Mouse (Mus musculus) C2C12 (cell line): ENCODE results near the gene AI837181. TPM values are rescaled to one million over a fixed set of nuclear protein-coding genes. Genes with fewer than 3 reads are reported as not detected.

Experiments
- H3K27me3 ChIP-seq: one replicate; pipeline ENCODE4 v1.6.1; 2011; ENCODE audit not compliant: control insufficient read depth, insufficient read depth, insufficient read length
- H3K36me3 ChIP-seq: one replicate; pipeline ENCODE4 v1.6.1; 2011; ENCODE audit not compliant: control insufficient read depth, insufficient read depth
- H3K4me3 ChIP-seq: one replicate; pipeline ENCODE4 v1.5.1; 2011; ENCODE audit warnings: mild to moderate bottlenecking, control low read depth; ENCODE audit not compliant: poor library complexity, insufficient read depth, severe bottlenecking
- H3K79me2 ChIP-seq: one replicate; pipeline ENCODE4 v1.6.1; 2011; ENCODE audit not compliant: control insufficient read depth, insufficient read depth
- H3K79me3 ChIP-seq: one replicate; pipeline ENCODE4 v1.6.1; 2011; ENCODE audit warnings: low read depth, control low read depth
- H3ac ChIP-seq: one replicate; pipeline ENCODE3; 2011; ENCODE audit warnings: low read depth; ENCODE audit not compliant: control insufficient read depth, insufficient read length
- CEBPB ChIP-seq: IDR thresholded peaks from one replicate; pipeline ENCODE4 v1.6.1; 2011; ENCODE audit warnings: low read depth, mild to moderate bottlenecking, control low read depth, moderate library complexity
- CTCF ChIP-seq: IDR thresholded peaks from one replicate; pipeline ENCODE4 v1.5.1; 2011; ENCODE audit not compliant: control insufficient read depth, insufficient read depth, insufficient read length
- FOSL1 ChIP-seq: IDR thresholded peaks from one replicate; pipeline ENCODE4 v1.8.0; 2011; ENCODE audit warnings: mild to moderate bottlenecking, low read length; ENCODE audit not compliant: poor library complexity, insufficient read depth, severe bottlenecking
- MAX ChIP-seq: IDR thresholded peaks from one replicate; pipeline ENCODE4 v1.6.1; 2011; ENCODE audit warnings: mild to moderate bottlenecking, control low read depth
- MYOD1 ChIP-seq: IDR thresholded peaks from one replicate; pipeline ENCODE4 v1.6.1; 2011; ENCODE audit warnings: low read depth; ENCODE audit not compliant: control insufficient read depth, insufficient read length
- MYOG ChIP-seq: IDR thresholded peaks from one replicate; pipeline ENCODE4 v1.6.1; 2011; ENCODE audit not compliant: control insufficient read depth, insufficient read length; ENCODE audit errors: extremely low read depth
- USF1 ChIP-seq: IDR thresholded peaks from one replicate; pipeline ENCODE4 v1.6.1; 2011; ENCODE audit warnings: low read depth, mild to moderate bottlenecking, control low read depth, moderate library complexity
- polyA plus RNA-seq: library from polyadenylated mRNA; unstranded; fragments of >200 nt; fragmentation: generic; extraction: Trizol; gene quantifications from one replicate; pipeline ENCODE4 v1.2.1, GENCODE M21; 2012; ENCODE audit warnings: missing spikeins

The AI837181 gene
- polyA plus RNA-seq, 1 experiment, result 90.3 TPM

DNA sequence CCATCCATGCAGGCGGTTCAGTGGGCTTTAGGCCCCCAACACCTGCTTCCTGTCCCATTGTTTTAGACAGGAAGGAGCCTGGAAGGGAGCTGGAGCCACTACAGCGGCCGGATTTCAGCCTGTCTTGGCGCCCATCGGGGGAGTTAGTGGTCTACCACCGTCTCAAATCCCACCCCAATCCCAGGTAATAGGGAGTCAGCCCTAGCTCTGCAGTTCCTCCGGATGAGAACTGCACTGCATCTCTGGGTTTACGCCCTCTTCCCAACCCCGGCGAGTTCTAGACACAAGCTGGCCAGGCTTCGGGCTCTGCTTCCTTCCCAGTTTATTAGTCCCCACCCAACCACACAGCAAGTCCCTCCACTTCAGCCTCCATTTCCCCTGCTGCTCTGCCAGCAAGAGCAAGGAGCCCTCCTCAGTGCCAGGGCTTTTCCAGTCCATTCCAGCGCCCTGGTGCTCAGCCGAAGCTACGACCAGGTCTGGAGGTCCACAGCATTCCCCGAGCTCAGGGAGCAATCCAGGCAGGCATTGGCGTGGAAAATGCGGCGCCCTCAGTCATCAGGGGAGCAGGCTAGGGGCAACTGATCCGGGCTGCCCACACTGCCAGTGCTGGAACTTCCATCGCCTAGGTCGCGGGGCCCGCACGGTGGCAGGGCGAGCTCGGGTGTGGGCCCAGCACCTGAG is 31.4 kb downstream of the AI837181 start:
- Histone ChIP-seq H3K79me3 (peaks cover 42% of the 10 kb centered on the region), H3K79me2 (peaks cover 66% of the 10 kb centered on the region)
- TF ChIP-seq MYOG, result no peak
- no peak for TF ChIP-seq USF1
- TF ChIP-seq CEBPB, result no peak
- no peak for TF ChIP-seq FOSL1
- no peak for TF ChIP-seq MYOD1
- TF ChIP-seq MAX, result no peak
- TF ChIP-seq CTCF, result no peak

DNA sequence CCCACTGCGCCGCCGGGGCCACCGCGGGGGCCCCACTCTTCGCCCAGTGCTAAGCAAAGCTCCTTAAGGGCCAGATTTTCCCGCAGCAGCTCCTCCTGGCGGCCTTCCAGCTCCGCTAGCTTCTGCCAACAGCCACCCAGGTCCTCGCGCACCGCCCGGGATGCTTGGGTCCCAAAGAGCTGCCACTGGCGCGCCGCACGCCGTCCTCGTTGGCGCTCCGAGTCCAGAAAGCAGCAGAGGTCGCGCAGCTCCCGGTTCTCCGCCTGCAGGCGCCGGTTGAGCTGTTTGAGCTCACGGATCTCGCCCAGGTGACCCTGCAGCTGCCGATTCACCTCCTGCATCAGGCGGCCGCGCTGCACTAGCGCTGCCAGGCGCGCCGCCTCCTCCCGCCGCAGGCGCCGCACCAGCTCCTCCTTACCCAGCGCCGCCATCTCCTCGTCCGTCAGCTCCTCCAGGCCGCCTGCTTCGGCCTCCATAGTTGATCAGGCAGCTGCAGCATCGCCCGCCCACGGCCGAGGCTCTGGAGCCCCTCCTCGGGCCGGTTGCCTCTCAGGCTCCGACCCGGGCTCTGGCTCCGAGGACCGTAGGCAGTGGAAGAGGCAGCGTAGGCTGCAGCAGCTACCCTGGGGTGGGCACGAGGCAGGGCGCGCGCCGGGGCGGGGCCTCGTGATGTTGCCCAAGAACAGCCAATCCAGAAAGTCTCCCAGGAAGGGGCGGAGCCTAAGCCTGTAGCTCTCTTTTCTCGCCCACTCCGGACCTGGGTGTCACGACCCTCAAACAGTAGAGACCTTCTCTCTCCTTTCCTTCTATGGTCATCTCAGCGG is 32.2 kb downstream of the AI837181 start:
- Histone ChIP-seq H3K79me2 (peaks cover 66% of the 10 kb centered on the region), H3K4me3 (peak overlapping the region; percentile 38), H3K27me3 (no peaks in the 10 kb centered on the region)

More for the DNA sequence above, 31.4 kb downstream of the AI837181 start:
- Histone ChIP-seq H3K36me3 (peaks cover 52% of the 10 kb centered on the region), H3K4me3 (peak overlapping the region; percentile 38), H3K27me3 (no peaks in the 10 kb centered on the region), H3ac (peak overlapping the region; percentile 87)

DNA sequence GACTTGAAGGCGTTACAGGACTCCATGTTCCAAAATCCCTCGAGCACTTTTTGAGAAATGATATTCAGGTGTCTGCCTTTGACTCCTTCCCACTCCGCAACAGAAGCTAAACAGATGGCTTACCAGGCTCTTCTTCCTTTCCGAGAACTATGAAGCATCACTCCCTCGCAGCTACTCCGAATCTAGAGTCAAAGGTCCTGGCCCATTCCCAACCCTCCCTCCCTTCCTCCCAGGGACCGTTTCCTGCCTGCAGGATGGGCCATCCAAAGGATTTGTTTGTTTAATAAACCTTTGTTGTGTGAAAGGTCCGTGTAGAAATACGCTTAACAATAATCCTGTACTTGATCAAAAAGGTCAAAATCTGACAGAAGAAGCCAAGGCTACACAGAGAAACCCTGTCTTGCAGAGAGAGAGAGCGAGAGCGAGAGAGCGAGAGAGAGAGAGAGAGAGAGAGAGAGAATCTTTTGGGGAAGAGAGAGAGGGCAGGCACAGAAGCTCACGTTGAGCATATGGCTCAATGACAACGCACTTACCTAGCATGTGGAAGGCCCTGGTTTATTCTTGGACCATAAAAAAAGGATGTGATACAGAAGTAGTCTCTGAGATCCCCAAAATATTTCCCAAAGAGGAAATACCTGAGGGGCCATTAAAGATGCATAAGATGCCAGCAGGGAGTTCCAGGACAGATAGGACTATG is 33.0 kb downstream of the AI837181 start, which contains the start of gene Ccdc85b:
TSS of gene Ccdc85b (minus strand) at position 149 of the 697 bp plus-strand sequence.
- peak within 1 kb of the TSS; percentile 87 for H3ac ChIP-seq
- H3K79me3 ChIP-seq, result peaks cover 31% of the 10 kb centered on the region
- peaks cover 63% of the 10 kb centered on the region for H3K79me2 ChIP-seq
- H3K36me3 ChIP-seq, result peaks cover 51% of the 10 kb centered on the region
- H3K27me3 ChIP-seq, result no peaks in the 10 kb centered on the region
- H3K4me3 ChIP-seq, result peak within 1 kb of the TSS; percentile 38
- TF ChIP-seq MAX, result no peak
- no peak for TF ChIP-seq CTCF
- TF ChIP-seq USF1, result no peak
- TF ChIP-seq CEBPB, result no peak
- no peak for TF ChIP-seq MYOG
- no peak for TF ChIP-seq FOSL1
- no peak for TF ChIP-seq MYOD1

More for the DNA sequence above, 32.2 kb downstream of the AI837181 start:
- peaks cover 51% of the 10 kb centered on the region for H3K36me3 ChIP-seq
- peaks cover 36% of the 10 kb centered on the region for H3K79me3 ChIP-seq
- TF ChIP-seq CTCF (no peak), MYOG (no peak), CEBPB (no peak), MAX (peak; percentile 78), MYOD1 (no peak), USF1 (no peak), FOSL1 (no peak)
- peak overlapping the region; percentile 87 for H3ac ChIP-seq

DNA sequence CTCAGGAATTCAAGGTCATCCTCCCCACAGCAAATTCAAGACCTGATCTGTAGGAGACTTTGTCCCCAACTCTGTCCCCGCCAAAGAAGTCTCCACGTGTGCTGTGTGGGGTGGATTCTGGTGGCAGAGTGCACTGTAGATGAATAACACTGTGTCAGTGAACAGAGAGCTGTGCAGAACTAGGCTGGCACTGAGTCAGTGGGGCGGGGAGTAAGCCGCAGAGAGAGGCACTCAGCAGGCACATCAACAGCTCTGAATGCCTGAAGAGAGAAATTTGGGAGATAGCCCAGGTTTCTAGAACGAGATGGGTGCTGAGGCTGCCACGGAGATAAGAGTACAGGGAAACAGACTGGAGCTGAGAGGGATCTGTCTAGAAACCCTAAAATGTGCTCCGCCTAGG is 34.1 kb downstream of the AI837181 start:
- Histone ChIP-seq H3K79me2 (peaks cover 52% of the 10 kb centered on the region), H3K36me3 (peaks cover 49% of the 10 kb centered on the region), H3K4me3 (no peak overlapping the region), H3K79me3 (peaks cover 23% of the 10 kb centered on the region), H3K27me3 (no peaks in the 10 kb centered on the region), H3ac (no peak overlapping the region)
- TF ChIP-seq FOSL1 (no peak), MYOD1 (no peak), CTCF (no peak), CEBPB (no peak), MYOG (no peak), USF1 (no peak), MAX (no peak)

DNA sequence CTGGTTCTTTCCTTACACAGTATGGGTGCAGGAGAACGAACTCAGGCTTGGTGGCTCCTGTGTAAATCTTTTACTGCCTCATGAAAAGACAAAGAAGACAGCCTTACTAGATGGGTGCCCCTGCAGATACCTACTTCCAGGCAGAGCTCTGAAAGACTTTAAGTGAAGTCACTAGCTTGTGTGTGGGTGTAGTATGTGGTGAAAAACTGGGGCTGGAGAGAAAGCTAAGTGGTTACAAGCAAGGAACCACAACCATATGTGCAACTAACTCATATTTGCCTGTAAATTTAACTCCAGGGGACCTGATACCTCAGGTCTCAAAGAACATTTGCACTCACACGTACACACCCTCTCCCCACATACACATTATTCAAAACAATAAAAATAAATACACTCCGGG is 35.0 kb downstream of the AI837181 start:
- Histone ChIP-seq H3K79me2 (peaks cover 43% of the 10 kb centered on the region), H3K4me3 (peak overlapping the region; percentile 59), H3K27me3 (no peaks in the 10 kb centered on the region), H3ac (no peak overlapping the region), H3K79me3 (peaks cover 16% of the 10 kb centered on the region), H3K36me3 (peaks cover 48% of the 10 kb centered on the region)
- TF ChIP-seq CEBPB (no peak), MAX (no peak), FOSL1 (no peak), USF1 (no peak)
